Mouse (Mus musculus): ENCODE results near the gene Gm5941.
"Not testable (repeated sequence)": the region's sequence is repeated elsewhere in the genome, so short reads cannot be mapped to it uniquely, and the experiment has no call there.

The Gm5941 gene

GRCm38 (mm10) chrX:92489649-92490048 is at the start of gene Gm5941:
TSS of gene Gm5941 (plus strand) at chrX:92489949.
- not testable (repeated sequence) for DNase-seq (ENCODE audit: low spot score)

- peak; percentile 14 for DNase-seq (ENCODE audit: low spot score)
Observed at GRCm38 (mm10) chrX:92460496-92460895, 29.3 kb upstream of the Gm5941 start.

DNA sequence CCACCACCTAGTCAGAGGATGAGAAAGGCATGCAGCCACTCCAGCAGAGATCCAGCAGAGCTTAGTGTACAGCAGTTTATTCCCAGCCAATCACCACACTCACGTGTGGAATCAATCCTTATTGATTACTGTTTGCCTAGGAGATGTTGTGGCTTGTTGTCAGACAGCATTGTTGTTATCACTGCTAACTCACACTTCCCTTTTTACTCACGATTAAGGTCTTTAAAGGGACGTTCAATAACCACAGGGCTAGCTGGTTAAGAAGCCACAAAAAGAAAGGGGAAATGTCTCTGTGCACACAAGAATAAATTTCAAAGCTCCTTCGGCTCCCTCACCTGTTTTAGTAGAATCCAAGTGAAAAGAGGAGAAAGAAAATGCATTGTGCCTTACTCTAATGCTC is 25.0 kb upstream of the Gm5941 start:
- DNase-seq (ENCODE audit: low spot score), result no peak

DNA sequence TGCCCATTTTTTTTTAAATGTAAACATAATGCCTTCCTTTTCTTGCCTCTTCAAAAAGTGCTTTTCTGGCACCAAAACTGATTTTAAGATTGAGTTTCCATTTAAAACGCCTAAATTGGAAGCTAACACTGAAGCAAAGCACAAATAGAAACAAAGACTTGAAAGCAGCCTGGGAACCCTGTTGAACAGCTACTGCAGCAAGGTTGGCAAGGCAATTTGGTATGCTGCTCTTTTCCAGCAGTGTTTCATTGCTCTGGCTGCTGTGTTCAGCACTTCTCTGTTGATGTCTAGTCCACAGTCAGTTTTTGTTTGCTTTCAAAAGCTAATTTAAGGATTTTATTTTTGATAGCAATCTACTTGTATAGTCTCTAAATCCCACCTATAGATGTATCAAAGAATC is 8.5 kb downstream of the Gm5941 start:
- DNase-seq (ENCODE audit: low spot score), result no peak

- no peak for DNase-seq (ENCODE audit: low spot score)
Observed at GRCm38 (mm10) chrX:92527826-92528225, 38.1 kb downstream of the Gm5941 start.

Measured in embryo, embryonic 10.5 days (tissue).